Mouse (Mus musculus) myocyte (in vitro differentiated cells): ENCODE results near the gene Gm6588. TPM values are rescaled to one million over a fixed set of nuclear protein-coding genes. Genes with fewer than 3 reads are reported as not detected.

Experiments used
- H3K27me3 ChIP-seq: one replicate; pipeline ENCODE4 v1.6.1; 2011; ENCODE audit not compliant: control insufficient read depth, insufficient read depth, insufficient read length
- H3K36me3 ChIP-seq: one replicate; pipeline ENCODE4 v1.6.1; 2011; ENCODE audit not compliant: control insufficient read depth, insufficient read depth
- H3K4me2 ChIP-seq: one replicate; pipeline ENCODE4 v1.6.1; 2011; ENCODE audit warnings: low read depth, control low read depth
- H3K4me3 ChIP-seq: one replicate; pipeline ENCODE4 v1.5.1; 2011; ENCODE audit warnings: mild to moderate bottlenecking, control low read depth, moderate library complexity
- H3K79me2 ChIP-seq: one replicate; pipeline ENCODE4 v1.6.1; 2011; ENCODE audit not compliant: control insufficient read depth, insufficient read depth
- H3ac ChIP-seq: one replicate; pipeline ENCODE4 v1.6.1; 2011; ENCODE audit not compliant: control insufficient read depth, insufficient read length
- CEBPB ChIP-seq: IDR thresholded peaks from 2 replicates; pipeline ENCODE4 v1.6.1; 2011; ENCODE audit warnings: mild to moderate bottlenecking, moderate library complexity; ENCODE audit not compliant: poor library complexity, insufficient read depth, severe bottlenecking
- E2F4 ChIP-seq: IDR thresholded peaks from one replicate; pipeline ENCODE4 v1.6.1; 2011; ENCODE audit warnings: mild to moderate bottlenecking, control low read depth, moderate library complexity; ENCODE audit not compliant: insufficient read depth
- MAX ChIP-seq: IDR thresholded peaks from one replicate; pipeline ENCODE4 v1.6.1; 2011; ENCODE audit warnings: low read depth, mild to moderate bottlenecking, control low read depth
- MYOD1 ChIP-seq, 3 experiments: IDR thresholded peaks; one replicate each; pipeline ENCODE4 v1.6.1; 2011; ENCODE audit warnings: control low read depth in 2 of 3, low read depth in 2 of 3, mild to moderate bottlenecking in 2 of 3, moderate library complexity in 1 of 3; ENCODE audit not compliant: insufficient read length in 2 of 3, control insufficient read depth in 1 of 3
- MYOG ChIP-seq, 3 experiments: IDR thresholded peaks; one replicate each; pipeline ENCODE4 v1.6.1; 2011; ENCODE audit warnings: control low read depth in 2 of 3, low read depth in 2 of 3, mild to moderate bottlenecking in 2 of 3; ENCODE audit not compliant: insufficient read length in 2 of 3, control insufficient read depth in 1 of 3, insufficient read depth in 1 of 3
- POLR2A ChIP-seq: IDR thresholded peaks from one replicate; pipeline ENCODE4 v1.6.1; 2011; ENCODE audit warnings: low read depth, mild to moderate bottlenecking, control low read depth, moderate library complexity; ENCODE audit not compliant: insufficient read length
- POLR2AphosphoS2 ChIP-seq: IDR thresholded peaks from one replicate; pipeline ENCODE4 v1.6.1; 2011; ENCODE audit warnings: low read depth, control low read depth; ENCODE audit not compliant: insufficient read length
- REST ChIP-seq: IDR thresholded peaks from one replicate; pipeline ENCODE4 v1.6.1; 2011; ENCODE audit warnings: mild to moderate bottlenecking, control low read depth, moderate library complexity; ENCODE audit not compliant: insufficient read depth, insufficient read length
- SRF ChIP-seq: IDR thresholded peaks from one replicate; pipeline ENCODE4 v1.6.1; 2011; ENCODE audit warnings: low read depth; ENCODE audit not compliant: control insufficient read depth, insufficient read length
- TCF12 ChIP-seq: IDR thresholded peaks from one replicate; pipeline ENCODE4 v1.6.1; 2011; ENCODE audit warnings: mild to moderate bottlenecking, control low read depth; ENCODE audit not compliant: poor library complexity, insufficient read depth, severe bottlenecking
- TCF3 ChIP-seq: IDR thresholded peaks from one replicate; pipeline ENCODE4 v1.6.1; 2011; ENCODE audit warnings: low read depth, control low read depth; ENCODE audit not compliant: insufficient read length
- USF1 ChIP-seq: IDR thresholded peaks from one replicate; pipeline ENCODE4 v1.6.1; 2011; ENCODE audit warnings: low read depth, mild to moderate bottlenecking, control low read depth, moderate library complexity
- polyA plus RNA-seq: library from polyadenylated mRNA; unstranded; fragments of >200 nt; fragmentation: generic; extraction: Trizol; gene quantifications from one replicate; pipeline ENCODE4 v1.2.1, GENCODE M21; 2012; ENCODE audit warnings: missing spikeins

Gm6588 gene
- polyA plus RNA-seq, 1 experiment = not detected

- no peaks in the 10 kb centered on the region for H3K36me3 ChIP-seq
- no peaks in the 10 kb centered on the region for H3K79me2 ChIP-seq
- H3ac ChIP-seq = no peak overlapping the region
- H3K27me3 ChIP-seq = peaks cover 30% of the 10 kb centered on the region
- TF ChIP-seq TCF3 (no peak), CEBPB (no peak), SRF (no peak), MYOD1 (IDR thresholded peaks at IDR 0.05; ENCODE audit: control insufficient read depth in 1 of 3, insufficient read length in 2 of 3, low read depth in 2 of 3) (no peak), POLR2A (no peak), MYOG (IDR thresholded peaks at IDR 0.05; ENCODE audit: control insufficient read depth in 1 of 3, insufficient read depth in 1 of 3, insufficient read length in 2 of 3, low read depth in 2 of 3) (no peak), REST (no peak), E2F4 (no peak), TCF12 (no peak), POLR2AphosphoS2 (no peak), MAX (no peak), USF1 (no peak)
- H3K4me2 ChIP-seq = no peak overlapping the region
- no peak overlapping the region for H3K4me3 ChIP-seq
Measured at GRCm38 (mm10) chr5:112481946-112482410, 32.8 kb downstream of the Gm6588 start.

GRCm38 (mm10) chr5:112482551-112482950, 33.3 kb downstream of the Gm6588 start:
- H3K36me3 ChIP-seq = no peaks in the 10 kb centered on the region
- H3ac ChIP-seq = no peak overlapping the region
- no peaks in the 10 kb centered on the region for H3K79me2 ChIP-seq
- H3K4me3 ChIP-seq = no peak overlapping the region
- H3K27me3 ChIP-seq = peaks cover 26% of the 10 kb centered on the region
- no peak overlapping the region for H3K4me2 ChIP-seq
- TF ChIP-seq MYOG (IDR thresholded peaks at IDR 0.05; ENCODE audit: control insufficient read depth in 1 of 3, insufficient read depth in 1 of 3, insufficient read length in 2 of 3, low read depth in 2 of 3) (no peak), POLR2AphosphoS2 (no peak), TCF12 (no peak), SRF (no peak), REST (no peak), USF1 (no peak), MYOD1 (IDR thresholded peaks at IDR 0.05; ENCODE audit: control insufficient read depth in 1 of 3, insufficient read length in 2 of 3, low read depth in 2 of 3) (no peak), POLR2A (no peak), MAX (no peak)

- TF ChIP-seq MAX (no peak), E2F4 (no peak), SRF (no peak), MYOG (IDR thresholded peaks at IDR 0.05; ENCODE audit: control insufficient read depth in 1 of 3, insufficient read depth in 1 of 3, insufficient read length in 2 of 3, low read depth in 2 of 3) (no peak), POLR2AphosphoS2 (no peak), USF1 (no peak), TCF3 (no peak), TCF12 (no peak), CEBPB (no peak), REST (no peak), MYOD1 (IDR thresholded peaks at IDR 0.05; ENCODE audit: control insufficient read depth in 1 of 3, insufficient read length in 2 of 3, low read depth in 2 of 3) (no peak), POLR2A (no peak)
- Histone ChIP-seq H3K27me3 (peaks cover 24% of the 10 kb centered on the region), H3K4me2 (no peak overlapping the region), H3ac (no peak overlapping the region), H3K79me2 (no peaks in the 10 kb centered on the region), H3K36me3 (no peaks in the 10 kb centered on the region), H3K4me3 (no peak overlapping the region)
Measured at GRCm38 (mm10) chr5:112483030-112483429, 33.8 kb downstream of the Gm6588 start.

DNA sequence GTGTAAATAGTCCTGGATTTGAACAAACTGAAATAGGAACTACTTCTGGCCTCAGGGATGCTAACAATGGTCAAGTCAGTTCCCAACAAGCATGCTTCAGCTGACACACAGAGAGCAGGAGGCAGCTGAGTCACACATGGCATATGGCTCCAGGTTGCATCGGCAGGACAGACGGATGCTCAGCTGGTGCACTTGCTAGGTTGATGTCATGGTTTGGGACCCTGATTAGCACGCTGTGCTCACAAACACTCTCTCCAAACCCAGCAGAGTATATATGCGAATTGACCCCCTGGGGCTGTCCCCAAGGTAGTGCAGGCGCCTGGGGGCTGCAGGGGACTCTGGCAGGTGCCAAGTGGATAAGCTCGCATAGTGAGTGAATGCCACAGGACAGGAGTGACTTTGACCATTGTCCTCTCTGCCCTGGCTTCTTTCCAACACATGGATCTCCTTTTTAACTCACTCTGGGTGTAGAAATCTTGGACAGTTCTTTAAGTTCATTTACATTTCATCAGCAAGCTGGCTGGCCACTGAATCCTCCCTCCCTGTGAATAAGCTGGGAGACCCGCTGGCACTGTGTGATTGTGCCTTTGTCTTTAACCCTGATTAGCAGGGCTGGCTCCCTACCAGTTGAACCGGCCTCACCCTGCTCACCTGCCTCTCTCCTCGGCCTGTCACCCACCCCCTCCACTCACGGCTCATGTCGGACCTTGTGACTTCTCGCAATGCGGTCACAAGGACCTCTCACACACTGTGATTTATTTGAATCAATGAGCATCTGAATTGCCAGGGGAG, 35.9 kb downstream of the Gm6588 start:
- Histone ChIP-seq H3K79me2 (no peaks in the 10 kb centered on the region), H3K4me3 (no peak overlapping the region), H3K36me3 (no peaks in the 10 kb centered on the region), H3ac (no peak overlapping the region), H3K27me3 (peaks cover 15% of the 10 kb centered on the region), H3K4me2 (no peak overlapping the region)
- TF ChIP-seq POLR2AphosphoS2 (no peak), MYOD1 (IDR thresholded peaks at IDR 0.05; ENCODE audit: control insufficient read depth in 1 of 3, insufficient read length in 2 of 3, low read depth in 2 of 3) (no peak), TCF3 (no peak), SRF (no peak)

DNA sequence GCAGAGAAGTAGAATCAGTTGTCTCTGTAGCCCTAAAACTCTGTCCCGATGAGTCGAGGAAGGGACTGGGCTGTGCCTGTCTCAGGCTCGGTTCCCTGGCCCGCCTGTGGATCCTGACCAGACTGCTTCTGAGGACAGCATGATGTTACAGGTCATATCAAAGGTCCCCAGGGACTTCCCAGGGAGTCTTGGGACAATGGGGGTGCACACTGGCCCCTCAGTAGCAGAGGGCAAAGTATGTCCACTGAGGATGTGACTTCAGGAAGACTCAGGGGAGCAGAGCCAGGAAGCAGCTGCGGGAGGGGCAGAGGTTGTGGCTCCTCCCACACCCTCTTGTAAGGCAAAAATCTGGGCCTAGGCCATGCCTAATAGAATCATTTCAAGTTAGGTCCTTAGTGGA, 37.2 kb downstream of the Gm6588 start:
- peaks cover 17% of the 10 kb centered on the region for H3K27me3 ChIP-seq
- no peak overlapping the region for H3ac ChIP-seq
- H3K4me2 ChIP-seq = no peak overlapping the region
- no peaks in the 10 kb centered on the region for H3K36me3 ChIP-seq
- no peaks in the 10 kb centered on the region for H3K79me2 ChIP-seq
- TF ChIP-seq TCF3 (no peak), TCF12 (no peak), POLR2A (no peak), POLR2AphosphoS2 (no peak)
- no peak overlapping the region for H3K4me3 ChIP-seq
